Comparison of ENCODE assay signal across 7 mouse cellular contexts in genomic region chr1:72307317-72307798, GRCm38 (mm10). TPM values are rescaled to one million over a fixed set of nuclear protein-coding genes. Genes with fewer than 3 reads are reported as not detected.
DNase-seq lines count a peak whose midpoint lies in the region; ATAC-seq and TF ChIP-seq lines count a peak whose summit lies in the region.

Gene Xrcc5 (plus strand): TSS chr1:72307421.

- TF ChIP-seq POLR2A in heart, adult 2 months (IDR thresholded peaks at IDR 0.05; ENCODE audit: insufficient read depth, low read depth, low read length) = peak; percentile 63; the same call in 1 of the 2 replicates

- no peaks in the 10 kb centered on the region for H3K79me2 ChIP-seq in heart, adult 2 months (replicated peaks; ENCODE audit: control insufficient read depth, insufficient read depth, low read length)

- peak; percentile 47; the same call in 1 of the 2 replicates for TF ChIP-seq EP300 in heart, adult 2 months (IDR thresholded peaks at IDR 0.05; ENCODE audit: insufficient read depth, low read depth, low read length)

- peaks cover 20% of the 10 kb centered on the region for H3K4me1 ChIP-seq in embryonic facial prominence, embryonic 12.5 days
- peaks cover 1% of the 10 kb centered on the region; the same call in 1 of the 2 replicates for H3K4me1 ChIP-seq in heart, adult 2 months (ENCODE audit: control insufficient read depth, insufficient read depth, low read length)
- H3K4me1 ChIP-seq in limb, embryonic 13.5 days = peaks cover 22% of the 10 kb centered on the region
- peaks cover 6% of the 10 kb centered on the region for H3K4me1 ChIP-seq in midbrain, embryonic 16.5 days (ENCODE audit: control insufficient read depth, insufficient read depth, low read length)

- peak within 1 kb of the TSS; percentile 68 for H3K9ac ChIP-seq in embryonic facial prominence, embryonic 12.5 days
- H3K9ac ChIP-seq in heart, adult 2 months (ENCODE audit: low read depth, low read length) = peak within 1 kb of the TSS; percentile 43
- H3K9ac ChIP-seq in limb, embryonic 13.5 days = peak within 1 kb of the TSS; percentile 79
- peak within 1 kb of the TSS; percentile 77 for H3K9ac ChIP-seq in midbrain, embryonic 16.5 days (ENCODE audit: low read depth, low read length)

- H3K36me3 ChIP-seq in embryonic facial prominence, embryonic 12.5 days = peaks cover 8% of the 10 kb centered on the region
- H3K36me3 ChIP-seq in heart, adult 2 months (ENCODE audit: control insufficient read depth, insufficient read depth, low read length) = no peaks in the 10 kb centered on the region
- peaks cover 9% of the 10 kb centered on the region for H3K36me3 ChIP-seq in limb, embryonic 13.5 days
- no peaks in the 10 kb centered on the region for H3K36me3 ChIP-seq in midbrain, embryonic 16.5 days (ENCODE audit: control insufficient read depth, insufficient read depth, low read length)

- 1% methylated on average over 21 of the region's 21 CpGs for WGBS in embryonic facial prominence, embryonic 12.5 days
- under 1% methylated on average over 21 of the region's 21 CpGs for WGBS in heart, adult 2 months
- WGBS in limb, embryonic 13.5 days = 0% methylated on average over 21 of the region's 21 CpGs
- under 1% methylated on average over 21 of the region's 21 CpGs for WGBS in midbrain, embryonic 16.5 days

- no peaks in the 10 kb centered on the region for H3K27me3 ChIP-seq in embryonic facial prominence, embryonic 12.5 days
- H3K27me3 ChIP-seq in heart, adult 2 months (ENCODE audit: control insufficient read depth, insufficient read depth, low read length) = no peaks in the 10 kb centered on the region
- H3K27me3 ChIP-seq in limb, embryonic 13.5 days = no peaks in the 10 kb centered on the region
- no peaks in the 10 kb centered on the region for H3K27me3 ChIP-seq in midbrain, embryonic 16.5 days (ENCODE audit: control insufficient read depth, insufficient read depth, low read depth, low read length)

- DNase-seq in adrenal gland, postnatal 25 days = peak; percentile 88
- peak; percentile 84 to 90 for DNase-seq in heart, adult 2 months
- peak; percentile 94 for DNase-seq in kidney, adult 8-10 months
- DNase-seq in spleen, postnatal 10 days (ENCODE audit: low spot score in 2 of 2) = peak; percentile 77 to 89

- intact Hi-C loops in heart, adult 2 months (cut with DNase I) = loop anchor here (5.0 kb wide), 2 partner anchors 70 to 410 kb away; no protein-coding TSS in a partner anchor

- peak within 1 kb of the TSS; percentile 52 for H3K4me2 ChIP-seq in embryonic facial prominence, embryonic 12.5 days (replicated peaks)
- peak within 1 kb of the TSS; percentile 62 for H3K4me2 ChIP-seq in limb, embryonic 13.5 days (replicated peaks)
- peak within 1 kb of the TSS; percentile 71 for H3K4me2 ChIP-seq in midbrain, embryonic 16.5 days (ENCODE audit: low read length)

- no peaks in the 10 kb centered on the region for H3K9me3 ChIP-seq in embryonic facial prominence, embryonic 12.5 days
- no peaks in the 10 kb centered on the region for H3K9me3 ChIP-seq in limb, embryonic 13.5 days
- no peaks in the 10 kb centered on the region for H3K9me3 ChIP-seq in midbrain, embryonic 16.5 days (replicated peaks; ENCODE audit: control insufficient read depth, low read length, poor library complexity, severe bottlenecking)

- peak within 1 kb of the TSS; percentile 57 for H3K4me3 ChIP-seq in embryonic facial prominence, embryonic 12.5 days
- peak within 1 kb of the TSS; percentile 56 for H3K4me3 ChIP-seq in heart, adult 2 months
- peak within 1 kb of the TSS; percentile 60 for H3K4me3 ChIP-seq in limb, embryonic 13.5 days
- H3K4me3 ChIP-seq in midbrain, embryonic 16.5 days (ENCODE audit: low read depth, low read length) = peak within 1 kb of the TSS; percentile 65

- H3K27ac ChIP-seq in embryonic facial prominence, embryonic 12.5 days = peak within 1 kb of the TSS; percentile 92
- H3K27ac ChIP-seq in heart, adult 2 months = peak within 1 kb of the TSS; percentile 70
- peak within 1 kb of the TSS; percentile 92 for H3K27ac ChIP-seq in limb, embryonic 13.5 days
- peak within 1 kb of the TSS; percentile 90 for H3K27ac ChIP-seq in midbrain, embryonic 16.5 days (ENCODE audit: low read length)

- peak; percentile 92 for ATAC-seq in embryonic facial prominence, embryonic 12.5 days (ENCODE audit: insufficient number of reproducible peaks, insufficient read depth, low FRiP score, low TSS enrichment)
- peak; percentile 95 for ATAC-seq in limb, embryonic 13.5 days (ENCODE audit: low FRiP score, low read depth)
- peak; percentile 99 for ATAC-seq in midbrain, embryonic 16.5 days

- TF ChIP-seq CTCF in heart, adult 2 months (IDR thresholded peaks at IDR 0.05) = no peak

RNA-seq across cellular contexts. Expression of gene Xrcc5, which starts in this region (rescaled TPM):
- 10.7 and 13.2 TPM in 2 replicates for total RNA-seq in adrenal gland, postnatal 25 days (2021)
- 55.4 and 60.2 TPM in 2 replicates for polyA plus RNA-seq in embryonic facial prominence, embryonic 12.5 days (2016; fragmentation: Nextera tagmentation; extraction: Ambion mirVana)
- 10 to 100 TPM; 14.1 to 16.2 TPM for total RNA-seq in heart, adult 2 months (2021)
- 3.6 and 7.8 TPM in 2 replicates for polyA plus RNA-seq in heart, adult 2 months (2012; rRNA removed)
- polyA plus RNA-seq in limb, embryonic 13.5 days (2015; fragmentation: Nextera tagmentation; extraction: Ambion mirVana) = 56.3 and 56.8 TPM in 2 replicates
- polyA plus RNA-seq in midbrain, embryonic 16.5 days (2015; fragmentation: Nextera tagmentation; extraction: Ambion mirVana) = 12.9 and 14.7 TPM in 2 replicates

Comparison
In these comparisons a context has a peak if more than half of its experiments do, and no peak if none do; other contexts are left out.
1. Peak in every context shown above with its lines: DNase-seq, ATAC-seq, H3K4me3 ChIP-seq and H3K27ac ChIP-seq.